Mouse (Mus musculus): ENCODE data around the gene Odf4. TPM values are rescaled to one million over a fixed set of nuclear protein-coding genes. Genes with fewer than 3 reads are reported as not detected.
A peak's percentile ranks its signal among the peaks of the same experiment; 100 is the strongest.

The Odf4 gene
- polyA plus RNA-seq, 1 experiment from 2014 or later, result 0.57 TPM

DNA sequence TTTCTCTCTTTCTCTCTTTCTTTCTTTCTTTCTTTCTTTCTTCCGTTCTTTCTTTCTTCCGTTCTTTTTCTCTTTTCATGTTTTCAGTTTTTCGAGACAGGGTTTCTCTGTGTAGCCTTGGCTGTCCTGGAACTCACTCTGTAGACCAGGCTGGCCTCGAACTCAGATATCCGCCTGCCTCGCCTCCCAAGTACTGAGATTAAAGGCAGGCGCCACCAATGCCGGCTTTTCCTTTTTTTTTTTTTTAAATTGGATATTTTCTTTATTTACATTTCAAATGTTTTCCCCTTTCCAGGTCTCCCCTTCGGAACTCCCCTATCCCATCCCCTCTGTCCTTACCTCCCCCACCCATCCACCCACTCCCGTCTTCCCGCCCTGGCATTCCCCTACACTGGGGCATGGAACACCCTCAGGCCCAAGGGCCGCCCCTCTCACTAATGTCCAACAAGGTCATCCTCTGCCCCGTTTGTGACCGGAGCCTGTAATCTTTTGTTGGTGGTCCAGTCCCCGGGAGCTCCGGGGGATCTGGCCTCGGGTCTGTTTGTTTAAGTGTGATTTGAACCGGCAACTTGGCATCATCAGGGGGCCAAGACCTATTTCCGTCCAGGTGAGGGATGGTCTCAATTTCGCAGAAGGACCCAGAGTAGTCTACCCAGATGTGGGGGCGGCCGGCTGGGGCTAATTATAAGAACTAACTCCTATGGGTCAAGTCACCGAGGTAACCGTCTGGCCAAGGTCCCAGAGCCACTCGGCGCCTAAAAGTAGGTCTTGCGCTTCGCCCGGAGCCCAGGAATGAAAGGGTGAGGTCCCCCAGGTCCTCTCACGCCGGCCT, 26.1 kb downstream of the Odf4 start:
- Histone ChIP-seq H3K27me3 (peaks cover 10% of the 10 kb centered on the region; the same call in 1 of the 2 replicates), H3K9me3 (no peaks in the 10 kb centered on the region), H3K4me3 (replicated peaks) (peak overlapping the region; percentile 97), H3K9ac (replicated peaks) (0 out of 2 replicates have a peak overlapping the region, but pooled peaks have one; percentile 25), H3K27ac (no peak overlapping the region), H3K4me2 (replicated peaks) (peak overlapping the region; percentile 62), H3K4me1 (replicated peaks) (peaks cover 8% of the 10 kb centered on the region), H3K36me3 (peaks cover 29% of the 10 kb centered on the region)
- 29% methylated on average over 31 of the region's 31 CpGs for WGBS
- ATAC-seq, result peak; percentile 34

DNA sequence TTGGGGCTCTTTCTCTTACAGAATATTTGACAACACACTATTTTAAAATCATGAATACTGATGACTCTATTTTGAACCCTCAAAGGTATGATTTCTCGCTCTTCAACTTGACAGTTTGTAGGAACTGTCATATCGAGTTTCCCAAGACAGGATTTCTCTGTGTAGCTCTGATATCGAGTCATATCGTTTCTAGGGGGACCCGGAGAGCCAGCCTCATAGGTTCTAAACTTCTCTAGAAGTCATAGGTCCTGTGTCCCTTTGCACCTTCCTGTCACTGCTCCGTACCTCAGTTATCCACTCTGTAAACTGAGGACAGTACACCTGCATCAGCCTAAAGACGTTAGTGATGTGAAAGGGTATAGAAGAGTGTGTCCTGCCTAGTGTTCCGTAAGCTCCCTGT, 27.1 kb downstream of the Odf4 start:
- Histone ChIP-seq H3K4me3 (replicated peaks) (no peak overlapping the region), H3K4me1 (replicated peaks) (peaks cover 8% of the 10 kb centered on the region), H3K9ac (replicated peaks) (no peak overlapping the region), H3K4me2 (replicated peaks) (no peak overlapping the region), H3K27me3 (peaks cover 10% of the 10 kb centered on the region; the same call in 1 of the 2 replicates), H3K27ac (no peak overlapping the region), H3K36me3 (peaks cover 20% of the 10 kb centered on the region), H3K9me3 (no peaks in the 10 kb centered on the region)
- no peak for ATAC-seq
- WGBS, result 90% methylated on average over 8 of the region's 8 CpGs

DNA sequence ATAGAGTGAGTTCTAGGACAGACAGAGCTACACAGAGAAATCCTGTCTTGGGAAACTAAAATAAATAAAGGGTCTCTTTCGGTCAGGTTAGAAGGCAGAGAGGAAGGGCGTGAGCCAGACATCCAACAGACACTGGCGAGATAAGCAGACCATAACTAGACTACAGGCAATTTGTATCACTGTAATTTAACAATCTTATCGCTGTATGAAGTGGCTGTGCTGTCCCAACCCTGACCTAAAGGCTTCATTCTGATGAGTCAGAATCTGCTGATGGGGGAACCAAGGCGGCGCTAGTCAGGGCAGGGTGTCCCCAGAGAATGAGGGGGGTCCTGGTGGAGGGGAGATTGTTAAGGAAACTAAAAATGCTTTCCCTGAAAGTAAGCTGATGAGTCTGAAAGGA, 28.1 kb downstream of the Odf4 start:
- H3K27me3 ChIP-seq, result peaks cover 10% of the 10 kb centered on the region; the same call in 1 of the 2 replicates
- 95% methylated on average over 6 of the region's 6 CpGs for WGBS
- no peak overlapping the region for H3K9ac ChIP-seq (replicated peaks)
- no peaks in the 10 kb centered on the region for H3K9me3 ChIP-seq
- no peak overlapping the region for H3K27ac ChIP-seq
- H3K4me3 ChIP-seq (replicated peaks), result no peak overlapping the region
- peaks cover 8% of the 10 kb centered on the region for H3K4me1 ChIP-seq (replicated peaks)
- no peak overlapping the region for H3K4me2 ChIP-seq (replicated peaks)
- H3K36me3 ChIP-seq, result peaks cover 11% of the 10 kb centered on the region
- ATAC-seq, result no peak

GRCm38 (mm10) chr11:68897838-68898237, 29.0 kb downstream of the Odf4 start:
- Histone ChIP-seq H3K4me1 (replicated peaks) (peaks cover 6% of the 10 kb centered on the region), H3K9ac (replicated peaks) (no peak overlapping the region), H3K27ac (no peak overlapping the region), H3K36me3 (peaks cover 1% of the 10 kb centered on the region), H3K4me2 (replicated peaks) (no peak overlapping the region), H3K9me3 (no peaks in the 10 kb centered on the region), H3K4me3 (replicated peaks) (no peak overlapping the region), H3K27me3 (peaks cover 10% of the 10 kb centered on the region; the same call in 1 of the 2 replicates)
- no peak for ATAC-seq
- 73% methylated on average over 6 of the region's 6 CpGs for WGBS

DNA sequence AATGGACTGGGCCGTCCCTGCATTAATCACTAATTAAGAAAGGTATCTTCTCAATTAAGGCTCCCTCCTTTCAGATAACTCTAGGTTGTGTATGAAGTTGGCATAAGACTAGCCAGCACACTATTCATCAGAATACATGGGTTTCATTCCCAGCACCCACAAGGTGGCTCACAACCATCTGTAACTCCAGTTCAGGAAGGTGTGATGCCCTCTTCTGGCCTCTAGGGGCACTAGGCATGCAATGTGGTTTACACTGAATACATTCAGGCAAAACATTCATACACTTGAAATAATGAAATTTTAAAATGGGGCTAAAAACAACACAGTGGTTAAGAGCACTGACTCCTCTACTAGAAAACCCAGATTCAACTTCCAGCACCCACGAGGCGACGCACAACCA, 29.8 kb downstream of the Odf4 start:
- no peaks in the 10 kb centered on the region for H3K9me3 ChIP-seq
- 45% methylated on average over 4 of the region's 4 CpGs for WGBS

GRCm38 (mm10) chr11:68896247-68896646, 30.6 kb downstream of the Odf4 start:
- no peaks in the 10 kb centered on the region for H3K9me3 ChIP-seq
- H3K4me1 ChIP-seq (replicated peaks), result no peaks in the 10 kb centered on the region
- no peak for ATAC-seq
- no peaks in the 10 kb centered on the region for H3K36me3 ChIP-seq
- no peak overlapping the region for H3K9ac ChIP-seq (replicated peaks)
- H3K27me3 ChIP-seq, result peaks cover 10% of the 10 kb centered on the region; the same call in 1 of the 2 replicates
- no peak overlapping the region for H3K27ac ChIP-seq
- no peak overlapping the region for H3K4me3 ChIP-seq (replicated peaks)
- H3K4me2 ChIP-seq (replicated peaks), result no peak overlapping the region
- WGBS, result 95% methylated on average over 5 of the region's 5 CpGs

More for the DNA sequence above, 29.8 kb downstream of the Odf4 start:
- peaks cover 10% of the 10 kb centered on the region; the same call in 1 of the 2 replicates for H3K27me3 ChIP-seq
- ATAC-seq, result no peak
- no peak overlapping the region for H3K27ac ChIP-seq
- no peak overlapping the region for H3K4me3 ChIP-seq (replicated peaks)
- no peak overlapping the region for H3K9ac ChIP-seq (replicated peaks)
- no peaks in the 10 kb centered on the region for H3K4me1 ChIP-seq (replicated peaks)
- H3K36me3 ChIP-seq, result no peaks in the 10 kb centered on the region
- no peak overlapping the region for H3K4me2 ChIP-seq (replicated peaks)

- no peaks in the 10 kb centered on the region for H3K4me1 ChIP-seq (replicated peaks)
- 71% methylated on average over 12 of the region's 12 CpGs for WGBS
- H3K9ac ChIP-seq (replicated peaks), result no peak overlapping the region
- H3K27me3 ChIP-seq, result peaks cover 2% of the 10 kb centered on the region; the same call in 1 of the 2 replicates
- H3K4me3 ChIP-seq (replicated peaks), result no peak overlapping the region
- H3K36me3 ChIP-seq, result no peaks in the 10 kb centered on the region
- no peak overlapping the region for H3K4me2 ChIP-seq (replicated peaks)
- ATAC-seq, result no peak
- H3K27ac ChIP-seq, result no peak overlapping the region
- H3K9me3 ChIP-seq, result no peaks in the 10 kb centered on the region
Measured at GRCm38 (mm10) chr11:68893911-68894464, 32.9 kb downstream of the Odf4 start.

DNA sequence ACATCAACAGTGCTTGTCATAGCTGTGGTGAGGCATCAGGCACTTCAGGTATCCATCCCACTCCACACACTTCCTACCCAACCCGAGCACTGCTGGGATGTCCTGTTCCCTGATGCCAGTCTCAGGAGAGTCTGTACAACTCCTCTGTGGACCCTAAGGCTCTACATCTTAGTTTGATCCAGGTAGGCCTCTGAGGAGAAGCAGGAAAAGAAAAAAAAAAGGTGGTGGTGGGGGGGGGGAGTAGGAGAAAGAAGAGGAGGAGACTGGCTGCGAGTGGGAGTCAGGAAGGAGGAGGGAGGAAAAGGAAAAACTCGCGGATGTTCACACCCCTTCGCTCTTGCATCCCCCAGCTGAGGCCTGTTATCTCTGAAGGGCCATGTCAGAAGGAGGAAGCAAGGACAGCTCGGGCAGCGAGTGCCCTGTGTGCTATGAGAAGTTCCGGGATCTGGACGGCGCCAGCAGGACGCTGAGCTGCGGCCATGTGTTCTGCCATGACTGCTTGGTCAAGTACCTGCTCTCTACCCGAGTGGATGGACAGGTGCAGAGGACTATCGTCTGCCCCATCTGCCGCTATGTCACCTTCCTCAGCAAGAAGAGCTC, 34.5 kb downstream of the Odf4 start:
- 84% methylated on average over 15 of the region's 15 CpGs for WGBS
- H3K4me1 ChIP-seq (replicated peaks), result no peaks in the 10 kb centered on the region
- H3K4me2 ChIP-seq (replicated peaks), result no peak overlapping the region
- no peaks in the 10 kb centered on the region for H3K9me3 ChIP-seq
- no peaks in the 10 kb centered on the region for H3K27me3 ChIP-seq
- peak overlapping the region; percentile 29 for H3K9ac ChIP-seq (replicated peaks)
- H3K4me3 ChIP-seq (replicated peaks), result no peak overlapping the region
- H3K27ac ChIP-seq, result no peak overlapping the region
- no peaks in the 10 kb centered on the region for H3K36me3 ChIP-seq
- no peak for ATAC-seq

DNA sequence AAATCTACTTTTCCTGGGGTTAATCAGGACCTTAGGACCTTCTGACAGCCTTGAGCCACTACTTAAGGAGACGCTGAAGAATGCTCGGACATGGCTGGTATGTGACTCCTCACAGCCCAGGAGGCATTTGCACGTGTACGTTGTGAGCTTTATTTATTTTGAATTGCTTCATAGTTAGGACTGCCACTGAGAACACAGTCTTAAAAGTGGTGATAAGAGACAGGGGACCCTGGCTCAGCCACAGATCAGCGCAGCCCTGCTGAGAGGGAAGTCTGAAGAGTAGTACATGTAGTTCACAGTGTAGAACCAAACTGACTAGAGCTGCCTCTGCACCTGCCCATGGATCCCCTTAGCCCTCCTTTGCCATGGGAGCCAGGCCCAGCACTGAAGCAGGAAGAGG, 35.1 kb downstream of the Odf4 start:
- H3K4me1 ChIP-seq (replicated peaks), result no peaks in the 10 kb centered on the region
- no peak overlapping the region for H3K4me2 ChIP-seq (replicated peaks)

GRCm38 (mm10) chr11:68890625-68891024, 36.3 kb downstream of the Odf4 start:
- no peak for ATAC-seq
- Histone ChIP-seq H3K36me3 (no peaks in the 10 kb centered on the region), H3K9ac (replicated peaks) (no peak overlapping the region), H3K9me3 (no peaks in the 10 kb centered on the region), H3K4me3 (replicated peaks) (no peak overlapping the region), H3K4me1 (replicated peaks) (no peaks in the 10 kb centered on the region), H3K27me3 (no peaks in the 10 kb centered on the region), H3K27ac (no peak overlapping the region), H3K4me2 (replicated peaks) (no peak overlapping the region)
- 64% methylated on average over 2 of the region's 2 CpGs for WGBS

More for the DNA sequence above, 35.1 kb downstream of the Odf4 start:
- no peak for ATAC-seq
- whole genome bisulfite sequencing, result 90% methylated on average over 5 of the region's 5 CpGs
- no peak overlapping the region for H3K27ac ChIP-seq
- H3K27me3 ChIP-seq, result no peaks in the 10 kb centered on the region
- no peak overlapping the region for H3K4me3 ChIP-seq (replicated peaks)
- H3K9me3 ChIP-seq, result no peaks in the 10 kb centered on the region
- H3K9ac ChIP-seq (replicated peaks), result no peak overlapping the region
- no peaks in the 10 kb centered on the region for H3K36me3 ChIP-seq

DNA sequence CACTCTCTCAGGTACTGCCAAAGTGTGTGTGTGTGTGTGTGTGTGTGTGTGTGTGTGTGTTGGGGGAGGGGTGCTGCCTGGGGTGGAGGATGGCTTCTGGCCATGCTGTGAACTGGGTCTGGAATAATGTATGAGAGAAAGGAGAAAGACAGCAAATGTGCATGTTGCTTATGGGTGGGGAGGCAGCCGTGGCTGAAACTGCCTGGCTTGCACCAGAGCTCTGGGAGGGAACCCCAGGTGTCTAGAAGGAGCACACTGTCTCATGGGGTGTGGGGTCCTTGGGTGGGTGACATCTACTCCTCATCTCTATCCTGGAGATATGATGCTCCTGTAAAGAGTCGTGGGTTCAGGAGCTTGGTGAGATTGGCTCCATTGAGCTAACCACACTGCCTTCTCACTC, 38.2 kb downstream of the Odf4 start:
- Histone ChIP-seq H3K9ac (replicated peaks) (no peak overlapping the region), H3K27me3 (no peaks in the 10 kb centered on the region), H3K36me3 (no peaks in the 10 kb centered on the region), H3K4me3 (replicated peaks) (no peak overlapping the region), H3K27ac (no peak overlapping the region), H3K4me1 (replicated peaks) (no peaks in the 10 kb centered on the region), H3K4me2 (replicated peaks) (no peak overlapping the region), H3K9me3 (no peaks in the 10 kb centered on the region)
- ATAC-seq, result no peak
- 66% methylated on average over 2 of the region's 2 CpGs for WGBS

- Histone ChIP-seq H3K4me1 (replicated peaks) (no peaks in the 10 kb centered on the region), H3K9me3 (no peaks in the 10 kb centered on the region), H3K27ac (no peak within 1 kb of the TSS), H3K4me3 (replicated peaks) (no peak within 1 kb of the TSS), H3K4me2 (replicated peaks) (no peak within 1 kb of the TSS), H3K9ac (replicated peaks) (no peak within 1 kb of the TSS), H3K27me3 (no peaks in the 10 kb centered on the region), H3K36me3 (no peaks in the 10 kb centered on the region)
- WGBS, result 40% methylated on average over 6 of the region's 6 CpGs
- ATAC-seq, result no peak
Measured at GRCm38 (mm10) chr11:68888253-68888652, 38.6 kb downstream of the Odf4 start, which contains the start of gene Rnf222. Gene Rnf222 (plus strand): TSS chr11:68888553.
